Mouse (Mus musculus) small intestine, adult 2 months (tissue): ENCODE data around the gene Tshb.

Experiments used
- CTCF ChIP-seq: fragments of 200-500 bp; IDR thresholded peaks from 2 replicates; pipeline ENCODE4 v1.5.1; 2012; ENCODE audit warnings: low read depth, mild to moderate bottlenecking, control low read depth, inconsistent platforms, low read length, moderate library complexity, mixed read lengths; ENCODE audit not compliant: insufficient replicate concordance, insufficient read length; ENCODE audit errors: extremely low read depth
- POLR2A ChIP-seq: fragments of 200-500 bp; IDR thresholded peaks from 2 replicates; pipeline ENCODE4 v1.6.1; 2012; ENCODE audit warnings: low read depth, mild to moderate bottlenecking, control low read depth, inconsistent platforms, low read length, moderate library complexity

DNA sequence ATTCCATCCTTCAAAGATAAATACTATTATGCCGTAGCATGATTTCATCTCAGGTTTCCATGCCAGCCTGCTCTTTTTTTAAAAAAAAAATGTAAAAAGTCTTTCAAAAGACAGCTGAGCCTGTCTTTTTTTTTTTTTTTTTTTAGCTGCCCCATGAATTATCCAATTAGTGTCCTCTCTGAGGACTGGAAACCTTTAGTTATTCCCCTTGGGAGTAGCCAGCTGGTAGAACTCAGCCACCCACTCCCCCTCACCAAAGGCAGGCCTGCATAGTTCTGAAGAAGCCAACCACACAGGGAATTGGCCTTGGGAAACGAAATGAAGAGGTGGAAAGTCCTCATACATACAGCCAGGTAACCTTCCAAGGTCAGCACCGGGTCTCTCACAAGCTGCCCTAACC, 34.5 kb downstream of the Tshb start:
- no peak for TF ChIP-seq CTCF
- no peak for TF ChIP-seq POLR2A
